Mouse (Mus musculus): ENCODE data around the gene Gapvd1. TPM values are rescaled to one million over a fixed set of nuclear protein-coding genes. Genes with fewer than 3 reads are reported as not detected.
"Not testable (repeated sequence)": the region's sequence is repeated elsewhere in the genome, so short reads cannot be mapped to it uniquely, and the experiment has no call there.

Gene Gapvd1
- polyA plus RNA-seq, 1 experiment from 2014 or later: 126 TPM

DNA sequence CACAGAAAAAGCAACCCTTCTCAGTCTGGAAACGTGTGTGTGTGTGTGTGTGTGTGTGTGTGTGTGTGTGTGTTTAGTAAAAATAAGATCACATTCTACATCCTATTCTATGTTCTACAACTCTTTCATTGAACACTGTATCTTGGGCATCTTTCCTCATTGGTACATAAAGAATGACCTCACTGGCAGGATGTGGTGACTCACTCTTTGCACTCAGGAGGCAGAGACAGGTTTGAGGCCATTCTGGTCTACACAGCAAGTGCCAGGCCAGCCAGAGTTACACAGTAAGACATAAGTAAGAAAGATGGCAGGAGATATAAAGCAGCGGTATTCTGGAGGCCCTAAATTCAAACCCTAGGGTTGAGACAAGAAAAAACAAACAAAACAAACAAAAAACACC is 7.8 kb upstream of the Gapvd1 start:
- H3K9ac ChIP-seq: no peak overlapping the region
- H3K36me3 ChIP-seq: no peaks in the 10 kb centered on the region
- no peak overlapping the region for H3K4me2 ChIP-seq (replicated peaks)
- H3K4me1 ChIP-seq: no peaks in the 10 kb centered on the region
- no peaks in the 10 kb centered on the region for H3K9me3 ChIP-seq (replicated peaks)
- no peak for ATAC-seq (ENCODE audit: low FRiP score)
- H3K4me3 ChIP-seq: no peak overlapping the region
- H3K27me3 ChIP-seq: no peaks in the 10 kb centered on the region
- H3K27ac ChIP-seq: no peak overlapping the region
- 59% methylated on average over 2 of the region's 2 CpGs for WGBS

GRCm38 (mm10) chr2:34762174-34762573 is 7.1 kb upstream of the Gapvd1 start:
- Histone ChIP-seq H3K27ac (no peak overlapping the region), H3K4me3 (no peak overlapping the region), H3K9ac (no peak overlapping the region), H3K9me3 (replicated peaks) (no peaks in the 10 kb centered on the region), H3K36me3 (no peaks in the 10 kb centered on the region), H3K4me1 (no peaks in the 10 kb centered on the region), H3K27me3 (no peaks in the 10 kb centered on the region), H3K4me2 (replicated peaks) (no peak overlapping the region)
- WGBS: 87% methylated on average over 2 of the region's 2 CpGs
- no peak for ATAC-seq (ENCODE audit: low FRiP score)

- not testable (repeated sequence) for H3K9me3 ChIP-seq (replicated peaks); ATAC-seq (ENCODE audit: low FRiP score); H3K4me3 ChIP-seq; H3K4me2 ChIP-seq (replicated peaks); H3K9ac ChIP-seq; H3K27ac ChIP-seq; H3K4me1 ChIP-seq; H3K36me3 ChIP-seq; H3K27me3 ChIP-seq
- WGBS: 89% methylated on average over 5 of the region's 5 CpGs
These were observed 6.2 kb upstream of the Gapvd1 start for GRCm38 (mm10) chr2:34761272-34761671.

DNA sequence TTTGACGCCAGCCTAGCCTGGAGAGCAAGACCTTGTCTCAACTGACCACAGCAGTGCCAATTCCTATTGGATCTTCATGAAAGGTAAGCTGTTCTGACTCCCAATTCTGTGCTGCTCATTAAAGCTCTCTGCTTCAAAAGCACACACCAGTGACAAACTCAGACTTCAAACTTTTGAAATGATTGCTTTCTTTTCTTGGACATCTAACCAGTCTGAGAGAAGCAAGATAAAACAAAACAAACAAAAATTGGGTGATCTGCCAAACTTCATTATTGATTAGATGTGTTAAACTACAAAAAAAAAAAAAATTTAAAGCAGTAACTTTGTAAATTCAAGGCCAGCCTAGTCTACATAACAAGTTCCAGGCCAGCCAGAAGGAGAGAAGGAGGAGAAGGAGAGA is 2.3 kb upstream of the Gapvd1 start:
- H3K4me2 ChIP-seq (replicated peaks): no peak overlapping the region
- peaks cover 11% of the 10 kb centered on the region for H3K4me1 ChIP-seq
- no peak for ATAC-seq (ENCODE audit: low FRiP score)
- H3K27ac ChIP-seq: no peak overlapping the region
- no peaks in the 10 kb centered on the region for H3K27me3 ChIP-seq
- no peaks in the 10 kb centered on the region for H3K9me3 ChIP-seq (replicated peaks)
- WGBS: 69% methylated on average over 1 of the region's 1 CpGs
- no peaks in the 10 kb centered on the region for H3K36me3 ChIP-seq
- H3K4me3 ChIP-seq: no peak overlapping the region
- H3K9ac ChIP-seq: no peak overlapping the region

GRCm38 (mm10) chr2:34753811-34754550 is 1.1 kb downstream of the Gapvd1 start:
- ATAC-seq (ENCODE audit: low FRiP score): peak; percentile 94
- Histone ChIP-seq H3K9me3 (replicated peaks) (no peaks in the 10 kb centered on the region), H3K4me1 (peaks cover 17% of the 10 kb centered on the region), H3K27ac (peak overlapping the region; percentile 98), H3K27me3 (no peaks in the 10 kb centered on the region), H3K36me3 (no peaks in the 10 kb centered on the region), H3K9ac (peak overlapping the region; percentile 98), H3K4me3 (peak overlapping the region; percentile 98), H3K4me2 (replicated peaks) (peak overlapping the region; percentile 67)
- WGBS: under 1% methylated on average over 77 of the region's 106 CpGs

DNA sequence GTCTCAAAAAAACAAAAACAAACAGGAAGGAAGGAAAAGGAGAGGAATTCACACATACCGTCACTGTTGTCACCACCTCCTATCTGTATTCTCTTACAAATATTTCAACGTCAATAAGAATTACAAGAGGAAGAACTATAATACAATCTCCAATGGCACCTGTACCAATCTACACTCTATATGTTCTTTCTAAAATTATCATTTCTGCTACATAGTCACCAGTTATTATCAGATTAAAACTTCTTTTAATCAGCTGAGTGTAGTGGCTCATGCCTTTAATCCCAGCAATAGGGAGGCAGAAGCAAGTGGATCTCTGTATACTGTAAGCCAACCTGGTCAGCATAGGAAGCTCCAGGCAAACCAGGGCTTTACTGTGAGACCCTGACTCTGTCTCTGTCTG is 4.8 kb downstream of the Gapvd1 start:
- no peaks in the 10 kb centered on the region for H3K27me3 ChIP-seq
- H3K9me3 ChIP-seq (replicated peaks): no peaks in the 10 kb centered on the region
- peaks cover 16% of the 10 kb centered on the region for H3K4me1 ChIP-seq
- no peak overlapping the region for H3K9ac ChIP-seq
- WGBS: 82% methylated on average over 2 of the region's 2 CpGs
- no peak overlapping the region for H3K27ac ChIP-seq
- no peak overlapping the region for H3K4me3 ChIP-seq
- H3K36me3 ChIP-seq: no peaks in the 10 kb centered on the region
- no peak for ATAC-seq (ENCODE audit: low FRiP score)
- no peak overlapping the region for H3K4me2 ChIP-seq (replicated peaks)

DNA sequence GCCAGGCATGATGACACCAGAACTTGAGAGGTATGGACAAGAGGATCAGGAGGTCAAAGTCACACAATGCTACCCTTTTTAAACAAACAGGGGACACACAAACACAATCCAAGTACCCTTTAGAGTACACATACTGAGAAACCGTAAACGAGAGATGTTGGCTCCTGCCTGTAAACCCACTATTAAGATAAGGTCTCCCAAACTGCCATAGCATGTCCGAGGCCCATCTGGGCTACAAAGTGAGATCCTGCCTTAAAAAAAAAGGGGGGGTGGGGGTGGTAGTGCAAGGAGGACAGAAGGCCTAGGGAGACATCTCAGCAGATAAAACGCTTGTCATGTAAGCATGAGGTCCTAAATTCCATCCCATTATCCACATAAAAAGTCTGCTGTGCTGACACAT is 6.6 kb downstream of the Gapvd1 start:
- H3K9me3 ChIP-seq (replicated peaks): no peaks in the 10 kb centered on the region
- WGBS: 94% methylated on average over 4 of the region's 4 CpGs
- no peaks in the 10 kb centered on the region for H3K27me3 ChIP-seq
- H3K4me2 ChIP-seq (replicated peaks): no peak overlapping the region
- no peak overlapping the region for H3K27ac ChIP-seq
- ATAC-seq (ENCODE audit: low FRiP score): no peak
- H3K9ac ChIP-seq: no peak overlapping the region
- no peak overlapping the region for H3K4me3 ChIP-seq
- H3K4me1 ChIP-seq: peaks cover 11% of the 10 kb centered on the region
- H3K36me3 ChIP-seq: no peaks in the 10 kb centered on the region

DNA sequence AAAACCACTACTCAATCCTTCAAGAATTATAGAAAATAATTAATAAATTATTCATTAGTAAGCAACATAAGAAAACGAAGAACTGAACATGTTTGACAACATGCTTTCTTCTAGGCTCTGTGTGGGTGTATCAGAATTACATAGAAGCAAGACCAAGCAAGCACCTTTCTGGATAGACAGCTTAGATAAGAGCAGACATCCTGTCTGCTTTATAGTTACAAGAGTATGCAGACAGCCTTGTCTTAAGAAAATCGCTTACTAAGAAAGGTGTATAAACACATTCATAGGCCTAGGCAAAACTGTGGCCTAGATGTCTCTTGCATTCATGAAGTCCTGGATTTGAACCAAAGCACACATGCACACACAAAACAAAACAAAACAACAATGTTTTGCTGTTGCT is 9.4 kb downstream of the Gapvd1 start:
- Histone ChIP-seq H3K4me2 (replicated peaks) (no peak overlapping the region), H3K4me1 (no peaks in the 10 kb centered on the region), H3K27ac (no peak overlapping the region), H3K9ac (no peak overlapping the region), H3K9me3 (replicated peaks) (no peaks in the 10 kb centered on the region), H3K27me3 (no peaks in the 10 kb centered on the region), H3K4me3 (no peak overlapping the region), H3K36me3 (no peaks in the 10 kb centered on the region)
- no peak for ATAC-seq (ENCODE audit: low FRiP score)
- WGBS: 95% methylated on average over 2 of the region's 2 CpGs

- WGBS: 95% methylated on average over 8 of the region's 8 CpGs
These were observed 10.6 kb downstream of the Gapvd1 start for GRCm38 (mm10) chr2:34744476-34744875.

GRCm38 (mm10) chr2:34742675-34743074 is 12.4 kb downstream of the Gapvd1 start:
- no peak for ATAC-seq (ENCODE audit: low FRiP score)
- no peak overlapping the region for H3K9ac ChIP-seq
- no peak overlapping the region for H3K4me3 ChIP-seq
- 97% methylated on average over 8 of the region's 8 CpGs for WGBS
- H3K27me3 ChIP-seq: no peaks in the 10 kb centered on the region
- no peaks in the 10 kb centered on the region for H3K9me3 ChIP-seq (replicated peaks)
- H3K36me3 ChIP-seq: no peaks in the 10 kb centered on the region
- H3K4me2 ChIP-seq (replicated peaks): no peak overlapping the region
- H3K27ac ChIP-seq: no peak overlapping the region
- no peaks in the 10 kb centered on the region for H3K4me1 ChIP-seq

More at GRCm38 (mm10) chr2:34744476-34744875, 10.6 kb downstream of the Gapvd1 start:
- H3K27me3 ChIP-seq: no peaks in the 10 kb centered on the region
- H3K9ac ChIP-seq: no peak overlapping the region
- no peak overlapping the region for H3K4me3 ChIP-seq
- H3K4me1 ChIP-seq: no peaks in the 10 kb centered on the region
- H3K4me2 ChIP-seq (replicated peaks): no peak overlapping the region
- no peak overlapping the region for H3K27ac ChIP-seq
- H3K9me3 ChIP-seq (replicated peaks): no peaks in the 10 kb centered on the region
- no peak for ATAC-seq (ENCODE audit: low FRiP score)
- no peaks in the 10 kb centered on the region for H3K36me3 ChIP-seq

- H3K36me3 ChIP-seq: no peaks in the 10 kb centered on the region
- 94% methylated on average over 12 of the region's 12 CpGs for whole genome bisulfite sequencing
- H3K27ac ChIP-seq: no peak overlapping the region
- H3K4me2 ChIP-seq (replicated peaks): no peak overlapping the region
- H3K9ac ChIP-seq: no peak overlapping the region
- no peak for ATAC-seq (ENCODE audit: low FRiP score)
- H3K9me3 ChIP-seq (replicated peaks): no peaks in the 10 kb centered on the region
- H3K4me3 ChIP-seq: no peak overlapping the region
- no peaks in the 10 kb centered on the region for H3K27me3 ChIP-seq
- no peaks in the 10 kb centered on the region for H3K4me1 ChIP-seq
These were observed 13.5 kb downstream of the Gapvd1 start for GRCm38 (mm10) chr2:34741390-34742159.

DNA sequence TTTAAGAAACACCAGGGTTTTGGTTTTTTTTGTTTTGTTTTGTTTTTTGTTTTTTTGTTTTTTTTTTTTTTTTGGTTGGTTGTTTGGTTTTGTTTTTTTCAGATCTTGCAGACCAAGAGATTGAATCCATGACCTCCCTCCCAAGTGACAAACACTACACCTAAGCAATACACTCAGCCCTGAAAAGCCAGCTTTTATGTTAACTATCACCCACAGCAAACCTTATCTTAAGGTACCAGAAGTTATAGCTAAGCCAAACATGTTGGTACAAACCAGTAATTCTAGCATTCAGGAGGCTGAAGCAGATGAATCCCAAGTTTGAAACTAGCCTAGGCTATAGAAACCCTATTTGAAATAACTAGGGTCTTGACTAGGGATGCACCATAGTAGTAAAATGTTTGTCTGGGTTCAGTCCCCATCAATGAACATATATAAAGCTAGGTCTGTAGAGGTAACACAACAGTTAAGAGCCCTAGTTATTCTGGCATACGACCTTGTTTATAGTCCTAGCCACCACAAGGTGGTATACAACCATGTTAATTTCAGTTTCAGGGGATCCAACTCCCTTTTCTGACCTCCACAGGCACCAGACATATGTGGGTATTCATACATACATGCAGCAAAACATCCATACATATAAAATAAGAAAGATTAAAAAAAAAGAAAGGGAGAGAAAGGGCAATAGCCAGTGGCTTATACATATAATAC is 15.2 kb downstream of the Gapvd1 start:
- 85% methylated on average over 1 of the region's 1 CpGs for WGBS
- Histone ChIP-seq H3K27me3 (no peaks in the 10 kb centered on the region), H3K9me3 (replicated peaks) (no peaks in the 10 kb centered on the region), H3K9ac (no peak overlapping the region), H3K36me3 (no peaks in the 10 kb centered on the region), H3K4me3 (no peak overlapping the region), H3K27ac (no peak overlapping the region), H3K4me2 (replicated peaks) (no peak overlapping the region), H3K4me1 (no peaks in the 10 kb centered on the region)
- no peak for ATAC-seq (ENCODE audit: low FRiP score)

Measured in hindbrain, embryonic 12.5 days (tissue).